Mouse (Mus musculus): ENCODE data around the gene Umps.

DNA sequence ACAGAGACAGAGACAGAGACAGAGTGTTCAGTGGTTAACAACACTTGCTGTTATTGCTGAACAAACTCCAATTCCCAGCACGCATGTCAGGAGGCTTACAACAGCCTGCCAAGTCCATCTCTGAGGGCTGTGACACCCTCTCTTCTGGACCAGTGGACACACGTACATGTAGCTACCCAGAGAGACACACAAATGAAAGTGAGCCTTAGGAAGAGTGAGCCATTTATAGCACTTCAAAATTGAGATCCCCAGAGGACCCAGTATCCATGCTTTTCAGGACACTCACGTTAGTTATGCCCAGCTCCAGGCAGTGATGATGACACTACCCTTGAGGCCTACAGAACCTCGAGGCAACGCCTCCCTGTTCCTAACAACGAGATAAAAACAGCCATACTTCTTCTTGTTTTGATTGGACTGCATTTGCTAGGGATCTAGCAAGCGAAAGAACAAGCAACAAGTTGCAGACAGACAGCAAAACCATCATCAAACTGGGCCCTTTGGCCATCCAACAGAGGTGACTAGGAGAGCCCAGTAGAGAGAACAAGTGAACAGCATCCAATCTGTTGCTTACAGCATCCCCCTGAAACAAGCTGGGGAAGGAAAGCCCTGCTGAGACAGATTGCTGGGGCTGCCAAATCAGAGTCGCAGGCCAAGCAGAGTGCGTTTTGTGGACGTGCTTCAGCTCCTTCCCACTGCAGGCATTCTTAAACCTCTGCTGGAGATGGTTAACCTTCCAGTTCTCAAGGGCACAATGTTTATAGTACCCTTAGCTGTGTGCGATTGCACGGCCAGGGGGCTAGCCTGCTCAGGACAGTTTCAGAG lies 28.3 kb downstream of the Umps start:
- TF ChIP-seq POLR2A (IDR thresholded peaks at IDR 0.05; ENCODE audit: low read depth, low read length) (no peak), CTCF (IDR thresholded peaks at IDR 0.05; ENCODE audit: extremely low read depth, insufficient read length, insufficient replicate concordance, low read depth, low read length) (no peak)

All from small intestine, adult 2 months (tissue).